Mouse (Mus musculus): ENCODE results near the gene Rnd2.

DNA sequence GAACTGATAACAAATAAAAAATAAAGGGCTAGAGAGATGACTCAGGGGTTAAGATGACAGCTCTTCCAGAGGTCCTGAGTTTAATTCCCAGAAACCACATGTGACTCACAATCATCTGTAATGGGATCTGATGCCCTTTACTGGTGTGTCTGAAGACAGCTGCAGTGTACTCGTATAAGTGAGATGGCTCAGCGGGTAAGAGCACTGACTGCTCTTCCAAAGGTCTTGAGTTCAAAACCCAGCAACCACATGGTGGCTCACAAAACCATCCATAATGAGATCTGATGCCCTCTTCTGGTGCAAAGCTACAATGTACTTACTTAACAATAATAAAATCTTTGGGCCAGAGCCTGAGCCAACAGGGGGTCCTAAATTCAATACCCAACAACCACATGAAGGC lies 49.5 kb upstream of the Rnd2 start:
- TF ChIP-seq CTCF (IDR thresholded peaks at IDR 0.05; ENCODE audit: borderline replicate concordance, control insufficient read depth, extremely low read depth, insufficient read depth, low read length, poor library complexity) (no peak), POLR2A (IDR thresholded peaks at IDR 0.05; ENCODE audit: control insufficient read depth, extremely low read depth, insufficient read depth, low read length, poor library complexity) (no peak)
